Mouse (Mus musculus) limb, embryonic 14.5 days (tissue): Measurements from ENCODE around the gene Igf2bp3. TPM values are rescaled to one million over a fixed set of nuclear protein-coding genes. Genes with fewer than 3 reads are reported as not detected.

Source experiments
- ATAC-seq: fragments of 200-750 bp; cut with Nextera tagmentation; 2 replicates; pipeline ENCODE4 v1.8.0; 2017; ENCODE audit warnings: low read depth, moderate number of reproducible peaks, moderate TSS enrichment; ENCODE audit not compliant: low FRiP score
- DNase-seq: peaks from one replicate; pipeline ENCODE4 v3.0.0-alpha.2; 2015; ENCODE audit warnings: low spot score
- H3K27ac ChIP-seq: fragments of 300-500 bp; sonication (generic); replicated peaks from 2 replicates; pipeline ENCODE4 v1.5.1; 2014; ENCODE audit warnings: low read depth, mild to moderate bottlenecking, low read length, moderate library complexity, mixed read lengths
- H3K27me3 ChIP-seq: fragments of 300-500 bp; sonication (generic); 2 replicates; pipeline ENCODE4 v1.6.1; 2014; ENCODE audit warnings: low read length, mixed read lengths; ENCODE audit not compliant: control insufficient read depth, insufficient read depth
- H3K36me3 ChIP-seq: fragments of 300-500 bp; sonication (generic); 2 replicates; pipeline ENCODE4 v1.6.1; 2014; ENCODE audit warnings: mild to moderate bottlenecking, low read length, moderate library complexity, mixed read lengths; ENCODE audit not compliant: control insufficient read depth, insufficient read depth
- H3K4me1 ChIP-seq: fragments of 300-500 bp; sonication (generic); 2 replicates; pipeline ENCODE4 v1.6.1; 2014; ENCODE audit warnings: antibody characterized with exemption, low read length, mixed read lengths; ENCODE audit not compliant: control insufficient read depth, insufficient read depth
- H3K4me2 ChIP-seq: fragments of 300-500 bp; sonication (generic); replicated peaks from 2 replicates; pipeline ENCODE4 v1.6.1; 2014; ENCODE audit warnings: low read depth, mild to moderate bottlenecking, low read length, moderate library complexity; ENCODE audit not compliant: severe bottlenecking
- H3K4me3 ChIP-seq: fragments of 300-500 bp; sonication (generic); replicated peaks from 2 replicates; pipeline ENCODE4 v1.5.1; 2014; ENCODE audit warnings: low read length
- H3K9ac ChIP-seq: fragments of 300-500 bp; sonication (generic); 2 replicates; pipeline ENCODE4 v1.6.1; 2014; ENCODE audit warnings: mild to moderate bottlenecking, low read depth, low read length, moderate library complexity; ENCODE audit not compliant: severe bottlenecking
- H3K9me3 ChIP-seq: fragments of 300-500 bp; sonication (generic); 2 replicates; pipeline ENCODE4 v1.6.1; 2016; ENCODE audit warnings: low read length; ENCODE audit not compliant: control insufficient read depth
- POLR2A ChIP-seq: fragments of 200-500 bp; IDR thresholded peaks from 2 replicates; pipeline ENCODE4 v1.8.0; 2012; ENCODE audit warnings: inconsistent platforms, mild to moderate bottlenecking, moderate library complexity, borderline replicate concordance; ENCODE audit not compliant: insufficient read depth, insufficient read length; ENCODE audit errors: extremely low read depth
- WGBS: fragments of 180-500 bp; shearing (Covaris S2); extraction: QIAGEN DNeasy Blood & Tissue Kit; methylation state at CpG from one replicate; pipeline ENCODE4 v1.1.7; 2014; 5-methylcytosine and 5-hydroxymethylcytosine counted together
- polyA plus RNA-seq, 2 experiments: library from polyadenylated mRNA; depleted of rRNA in 1 of 2; stranded (reverse) in 1 of 2; unstranded in 1 of 2; fragments of >200 nt; fragmentation: Nextera tagmentation in 1 of 2; extraction: Ambion mirVana in 1 of 2; gene quantifications; 2 replicates each; pipeline versions ENCODE4 v1.2.1 to v1.2.3; 2012 to 2014

The Igf2bp3 gene
- polyA plus RNA-seq, 2 experiments, result 34.6 to 60.8 TPM

- TF ChIP-seq POLR2A, result no peak
- H3K9me3 ChIP-seq, result no peaks in the 10 kb centered on the region
- no peak overlapping the region for H3K4me2 ChIP-seq
- 90% methylated on average over 15 of the region's 15 CpGs for WGBS
- H3K9ac ChIP-seq, result no peak overlapping the region
- H3K27ac ChIP-seq, result no peak overlapping the region
- DNase-seq, result no peak
- H3K4me3 ChIP-seq, result no peak overlapping the region
- ATAC-seq, result no peak
- peaks cover 69% of the 10 kb centered on the region for H3K36me3 ChIP-seq
- no peaks in the 10 kb centered on the region for H3K27me3 ChIP-seq
- no peaks in the 10 kb centered on the region for H3K4me1 ChIP-seq
Observed at GRCm38 (mm10) chr6:49106746-49107500, 107.8 kb downstream of the Igf2bp3 start.

GRCm38 (mm10) chr6:49099086-49099485, 115.7 kb downstream of the Igf2bp3 start:
- H3K4me1 ChIP-seq, result peaks cover 7% of the 10 kb centered on the region
- H3K9ac ChIP-seq, result no peak overlapping the region
- H3K9me3 ChIP-seq, result no peaks in the 10 kb centered on the region
- DNase-seq (no peak), ATAC-seq (no peak)
- no peak overlapping the region for H3K4me3 ChIP-seq
- no peak overlapping the region for H3K4me2 ChIP-seq
- H3K36me3 ChIP-seq, result peaks cover 49% of the 10 kb centered on the region
- no peaks in the 10 kb centered on the region for H3K27me3 ChIP-seq
- 95% methylated on average over 1 of the region's 1 CpGs for WGBS
- no peak overlapping the region for H3K27ac ChIP-seq
- TF ChIP-seq POLR2A, result no peak

GRCm38 (mm10) chr6:49097596-49098110, 117.1 kb downstream of the Igf2bp3 start:
- Histone ChIP-seq H3K27me3 (no peaks in the 10 kb centered on the region), H3K4me1 (peaks cover 7% of the 10 kb centered on the region), H3K4me3 (no peak overlapping the region), H3K4me2 (0 out of 2 replicates have a peak overlapping the region, but pooled peaks have one; percentile 0), H3K27ac (peak overlapping the region; percentile 52), H3K9ac (no peak overlapping the region), H3K36me3 (peaks cover 54% of the 10 kb centered on the region), H3K9me3 (no peaks in the 10 kb centered on the region)
- no peak for TF ChIP-seq POLR2A
- ATAC-seq (no peak), DNase-seq (no peak)
- 83% methylated on average over 5 of the region's 5 CpGs for WGBS

- no peak for TF ChIP-seq POLR2A
- Histone ChIP-seq H3K9ac (no peak overlapping the region), H3K36me3 (peaks cover 54% of the 10 kb centered on the region), H3K4me1 (peaks cover 7% of the 10 kb centered on the region), H3K4me2 (0 out of 2 replicates have a peak overlapping the region, but pooled peaks have one; percentile 0), H3K9me3 (no peaks in the 10 kb centered on the region), H3K4me3 (no peak overlapping the region), H3K27ac (peak overlapping the region; percentile 52), H3K27me3 (no peaks in the 10 kb centered on the region)
- DNase-seq (peak; percentile 58), ATAC-seq (peak; percentile 25; the same call in 1 of the 2 replicates)
- 48% methylated on average over 13 of the region's 13 CpGs for WGBS
Observed at GRCm38 (mm10) chr6:49096933-49097461, 117.8 kb downstream of the Igf2bp3 start.

- Histone ChIP-seq H3K4me3 (no peak overlapping the region), H3K9ac (no peak overlapping the region), H3K9me3 (no peaks in the 10 kb centered on the region), H3K4me2 (no peak overlapping the region), H3K4me1 (peaks cover 7% of the 10 kb centered on the region), H3K36me3 (peaks cover 56% of the 10 kb centered on the region), H3K27me3 (no peaks in the 10 kb centered on the region), H3K27ac (no peak overlapping the region)
- WGBS, result 75% methylated on average over 7 of the region's 7 CpGs
- ATAC-seq, result no peak
- DNase-seq, result no peak
- no peak for TF ChIP-seq POLR2A
Observed at GRCm38 (mm10) chr6:49096421-49096820, 118.3 kb downstream of the Igf2bp3 start.
